Mouse (Mus musculus): Measurements from ENCODE around the gene Plekhg1.

Plekhg1 gene

DNA sequence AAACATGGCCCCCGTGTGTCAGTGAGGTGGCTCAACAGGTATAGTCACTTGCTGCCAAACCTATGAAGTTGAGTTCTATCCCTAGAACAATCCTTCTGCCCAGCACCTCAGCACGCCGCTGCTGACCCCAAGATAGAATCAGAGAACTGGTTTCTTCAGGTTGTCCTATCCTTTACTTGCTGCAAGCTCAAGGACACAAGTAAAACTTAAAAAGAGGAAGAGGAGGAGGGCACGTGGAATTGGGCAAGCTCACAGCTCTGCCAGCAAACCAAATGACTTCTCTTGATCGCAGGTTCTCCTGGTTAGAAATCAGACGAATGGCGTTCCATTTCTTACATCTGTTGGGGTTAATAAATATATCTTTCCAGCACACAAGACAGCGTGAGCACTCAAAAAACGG is 232.1 kb downstream of the Plekhg1 start:
- DNase-seq = no peak

DNA sequence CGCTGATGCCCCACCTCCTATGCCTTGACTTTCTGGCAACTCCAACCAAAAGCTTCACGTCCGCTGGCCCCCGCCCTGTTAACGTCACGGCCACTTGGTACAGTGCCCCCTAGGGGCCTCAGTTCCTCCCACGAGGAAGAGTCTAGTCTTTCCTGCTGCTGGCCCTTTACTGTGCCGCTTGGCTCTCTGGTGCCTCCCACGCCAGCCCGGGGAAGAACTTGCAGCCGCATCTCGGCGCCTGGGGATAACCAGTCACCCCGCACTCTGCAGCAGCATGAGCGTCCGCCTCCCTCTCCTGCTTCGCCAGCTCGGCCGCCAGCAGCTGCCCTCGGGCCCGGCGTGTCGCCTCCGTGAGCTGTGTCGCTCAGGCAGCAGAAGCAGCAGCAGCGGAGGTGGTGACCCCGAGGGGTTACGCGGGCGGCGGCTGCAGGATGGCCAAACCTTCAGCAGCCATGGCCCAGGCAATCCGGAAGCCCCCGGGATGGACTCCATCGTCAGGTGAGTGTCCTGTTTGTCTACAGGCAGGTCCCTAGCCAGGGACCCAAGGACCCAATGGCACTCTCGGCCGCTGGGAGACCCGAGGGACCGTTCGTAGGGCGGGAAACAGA is 232.9 kb downstream of the Plekhg1 start, which contains the start of gene Mthfd1l:
Gene Mthfd1l, plus strand, starts transcription at position 138 of the 608 bp plus-strand sequence.
- DNase-seq = peak; percentile 76

DNA sequence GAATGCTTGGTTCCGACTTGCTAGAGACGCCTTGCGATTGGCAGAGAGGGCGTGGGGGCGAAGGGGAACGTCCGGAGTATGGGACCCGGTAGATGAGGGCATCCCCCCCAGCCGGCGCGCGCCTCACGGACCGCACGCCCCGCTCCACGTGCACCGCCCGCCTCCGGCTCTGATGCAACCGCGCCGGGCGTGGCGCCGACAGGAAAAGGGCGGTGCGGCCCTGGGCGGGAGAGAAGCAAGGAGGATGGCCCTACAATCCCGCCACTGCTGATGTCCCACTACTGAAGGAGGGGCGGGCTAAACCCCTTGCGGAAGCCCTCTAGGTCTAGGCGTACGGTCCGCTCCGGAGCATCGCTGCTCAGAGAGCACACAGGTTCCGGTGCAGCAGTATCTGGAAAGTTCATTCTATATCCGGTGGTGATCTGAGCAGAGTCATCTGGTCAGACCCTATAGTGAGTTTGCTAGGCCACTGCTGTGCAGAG is 233.5 kb downstream of the Plekhg1 start:
- DNase-seq = peak; percentile 84

DNA sequence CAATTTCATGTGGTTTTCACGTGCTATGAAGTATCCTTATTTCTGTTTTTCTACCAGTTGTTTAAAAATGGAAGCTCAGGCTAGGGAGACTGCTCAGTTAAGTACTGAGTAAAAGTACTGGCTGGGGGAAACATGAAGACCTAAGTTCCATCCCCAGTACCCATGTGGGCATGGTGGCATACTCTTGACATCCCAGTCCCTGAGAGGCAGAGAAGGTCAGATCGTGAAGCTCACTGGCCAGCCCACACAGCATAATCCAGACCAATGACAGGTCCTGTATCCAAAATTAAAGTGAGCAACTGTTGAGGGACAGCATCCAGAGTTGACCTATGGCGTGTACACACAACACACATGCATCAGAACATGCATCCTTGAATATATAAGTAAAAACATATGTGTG is 234.2 kb downstream of the Plekhg1 start:
- DNase-seq = no peak

DNA sequence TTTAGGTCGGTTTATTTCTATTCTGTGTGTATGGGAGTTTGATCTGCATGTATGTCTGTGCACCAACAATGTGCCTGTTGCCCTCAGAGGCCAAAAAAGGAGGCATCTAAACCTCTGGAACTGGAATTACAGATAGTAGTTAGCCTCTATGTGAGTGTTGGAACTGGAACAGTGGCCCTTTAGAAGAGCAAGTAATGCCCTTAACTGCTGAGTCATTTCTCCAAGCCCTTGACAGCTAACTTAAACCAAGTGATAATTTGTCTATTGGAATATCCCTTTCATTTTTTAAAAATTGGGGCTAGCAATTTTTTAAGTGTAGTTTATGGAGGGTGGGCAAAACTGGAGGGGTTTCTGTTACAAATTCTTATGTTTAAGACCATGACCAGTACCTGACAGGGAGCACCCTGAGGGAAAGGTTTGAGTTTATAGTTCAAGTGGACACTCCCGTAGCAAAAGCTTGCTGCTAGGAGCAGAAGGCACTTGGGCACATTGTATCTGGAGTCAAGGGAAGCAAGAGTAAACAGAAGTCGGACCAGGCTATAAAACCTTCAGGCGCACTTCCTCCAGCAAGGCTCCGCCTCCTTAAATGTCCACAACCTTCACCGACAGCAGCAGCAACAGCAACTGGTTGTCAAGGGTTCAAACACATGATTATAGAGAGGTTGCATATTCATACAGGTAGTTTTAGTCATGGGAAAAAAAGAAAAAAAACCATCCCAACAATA is 235.9 kb downstream of the Plekhg1 start:
- DNase-seq = no peak

DNA sequence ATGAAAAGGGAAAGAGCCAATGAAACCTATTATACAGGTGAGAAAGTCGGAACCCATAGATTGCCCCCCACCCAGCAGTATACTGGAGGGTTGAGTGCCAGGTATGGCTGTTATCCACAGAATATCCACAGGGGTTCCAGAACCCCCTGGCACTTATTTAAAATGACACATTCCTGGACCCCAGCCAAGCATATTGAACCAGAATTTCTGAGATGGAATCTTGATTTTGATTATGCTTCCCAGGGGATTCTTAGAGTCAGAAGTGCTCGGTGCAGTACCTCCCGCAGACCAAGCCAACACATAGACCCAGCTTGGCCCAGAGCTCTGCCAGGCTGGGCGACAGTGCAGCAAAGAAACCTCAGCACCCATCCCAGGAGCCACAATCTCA is 236.5 kb downstream of the Plekhg1 start:
- no peak for DNase-seq

DNA sequence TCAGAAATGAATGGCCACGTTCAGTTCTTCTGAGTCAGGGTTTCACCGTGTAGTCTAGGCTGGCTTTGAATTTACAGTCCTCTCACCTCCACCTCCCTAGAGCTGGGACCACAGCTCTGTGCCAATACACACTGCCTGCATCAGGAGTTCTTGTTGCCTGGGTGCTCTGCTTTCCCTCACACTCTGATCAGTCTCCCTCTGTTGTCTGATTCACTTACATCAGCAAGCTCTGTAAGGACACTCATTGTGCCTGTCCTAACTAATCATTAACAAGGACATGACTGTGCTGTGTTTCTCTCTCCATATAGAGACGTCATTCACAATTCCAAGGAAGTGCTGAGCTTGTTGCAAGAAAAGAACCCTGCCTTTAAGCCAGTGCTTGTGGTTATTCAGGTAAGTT is 238.2 kb downstream of the Plekhg1 start:
- no peak for DNase-seq

DNA sequence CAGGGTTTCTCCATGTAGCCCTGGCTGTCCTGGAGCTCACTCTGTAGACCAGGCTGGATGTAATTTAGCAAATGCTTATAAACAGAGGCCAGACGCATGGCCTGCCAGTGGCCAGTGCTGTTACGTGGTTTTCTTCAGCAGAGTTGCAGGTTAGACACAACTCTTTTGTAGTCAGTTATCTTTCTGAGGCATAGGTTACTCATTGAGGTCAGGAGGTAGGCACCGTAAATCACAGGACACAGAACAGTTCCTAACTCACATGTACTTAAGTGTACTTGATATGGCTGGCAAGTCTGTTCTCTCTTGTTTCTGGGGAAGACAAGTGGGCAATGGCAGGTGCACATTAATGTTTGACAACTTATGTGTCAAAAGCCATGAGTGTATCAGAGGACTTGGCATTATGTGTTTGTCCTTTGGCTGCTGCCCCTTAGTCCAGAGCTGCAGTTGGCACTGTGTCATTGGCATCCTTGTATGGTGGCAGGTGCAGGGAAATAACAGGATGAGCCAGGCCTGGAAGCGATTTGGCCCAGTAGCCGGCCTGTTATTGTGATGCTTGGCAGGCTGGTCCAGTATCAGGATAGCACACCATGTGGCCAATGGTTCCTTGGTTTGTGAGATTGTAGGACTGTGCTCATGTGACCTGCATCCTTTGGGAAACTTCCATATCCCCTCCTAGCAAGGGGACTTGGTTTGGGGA is 238.8 kb downstream of the Plekhg1 start:
- DNase-seq = no peak

DNA sequence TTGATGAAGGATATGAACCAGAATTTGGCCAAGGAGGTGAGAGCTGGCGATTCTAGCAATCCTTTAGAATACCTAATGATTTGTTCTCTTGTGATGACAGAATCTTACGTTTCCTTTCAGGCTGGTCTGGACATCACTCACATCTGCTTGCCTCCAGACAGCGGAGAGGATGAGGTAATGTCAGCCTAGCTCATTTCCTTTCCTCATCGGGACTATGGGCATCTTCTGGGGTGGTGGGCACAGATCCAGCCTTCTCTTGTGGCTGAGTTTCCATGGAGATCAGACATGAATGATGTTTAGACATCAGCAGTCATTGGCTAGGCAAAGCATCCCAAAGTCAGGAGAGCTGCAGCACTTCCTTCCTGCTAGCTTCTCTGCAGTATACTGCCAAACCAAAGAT is 240.1 kb downstream of the Plekhg1 start:
- no peak for DNase-seq

DNA sequence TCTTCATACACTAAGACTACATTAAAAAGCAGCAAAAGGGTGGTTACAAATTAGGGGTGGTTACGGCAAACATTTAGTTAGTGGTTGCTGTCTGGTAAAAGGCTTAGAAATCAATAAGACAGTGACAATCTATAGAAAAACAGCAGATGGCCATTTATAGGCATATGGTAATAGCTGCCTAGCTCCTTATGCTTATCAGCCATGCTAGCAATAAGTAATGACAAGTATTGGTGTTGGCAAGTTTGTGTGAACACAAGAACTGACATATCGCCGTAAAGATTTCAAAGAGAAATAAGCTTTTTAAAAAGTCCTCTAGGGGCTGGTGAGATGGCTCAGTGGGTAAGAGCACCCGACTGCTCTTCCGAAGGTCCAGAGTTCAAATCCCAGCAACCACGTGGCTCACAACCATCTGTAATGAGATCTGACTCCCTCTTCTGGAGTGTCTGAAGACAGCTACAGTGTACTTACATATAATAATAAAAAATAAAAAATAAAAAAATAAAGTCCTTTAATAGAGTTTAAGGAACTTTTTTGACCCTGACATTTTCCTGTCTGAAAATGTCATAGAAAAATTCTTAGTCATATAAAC is 250.2 kb downstream of the Plekhg1 start:
- no peak for DNase-seq

DNA sequence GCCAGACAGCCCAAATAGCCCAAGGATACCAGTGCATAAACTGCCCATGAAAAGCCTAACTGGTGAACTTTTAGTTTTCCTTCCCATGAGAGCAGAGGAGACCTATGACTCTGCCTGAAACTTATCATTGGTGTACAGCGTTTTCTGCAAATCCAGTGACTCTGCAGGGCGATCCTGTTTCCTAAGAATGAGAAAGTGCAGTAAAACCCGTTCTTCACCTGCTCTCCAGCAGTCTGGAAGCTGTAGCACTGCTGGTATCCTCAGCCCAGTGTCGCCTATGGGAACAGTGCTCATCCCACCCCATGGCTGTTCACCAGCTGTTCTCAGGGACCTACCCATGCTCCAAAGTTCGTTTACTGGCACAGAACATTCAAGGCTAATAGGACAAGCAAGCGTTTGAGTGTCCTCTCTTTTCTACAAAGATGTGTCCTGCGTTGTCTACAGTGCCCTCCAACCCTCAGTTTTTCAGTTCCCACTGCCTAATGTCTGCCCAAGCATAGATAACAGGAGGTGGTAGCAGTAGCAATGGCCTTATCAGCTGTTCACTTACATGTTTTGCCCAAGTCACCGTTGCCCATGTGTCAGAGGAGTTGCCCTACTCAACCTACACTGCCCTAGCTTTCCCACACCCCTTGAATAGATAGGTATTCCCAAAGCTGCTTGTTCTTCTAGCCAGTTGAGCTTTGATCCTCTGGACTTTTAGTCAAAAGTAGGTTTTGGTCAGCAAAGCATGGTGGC is 253.4 kb downstream of the Plekhg1 start:
- no peak for DNase-seq

DNA sequence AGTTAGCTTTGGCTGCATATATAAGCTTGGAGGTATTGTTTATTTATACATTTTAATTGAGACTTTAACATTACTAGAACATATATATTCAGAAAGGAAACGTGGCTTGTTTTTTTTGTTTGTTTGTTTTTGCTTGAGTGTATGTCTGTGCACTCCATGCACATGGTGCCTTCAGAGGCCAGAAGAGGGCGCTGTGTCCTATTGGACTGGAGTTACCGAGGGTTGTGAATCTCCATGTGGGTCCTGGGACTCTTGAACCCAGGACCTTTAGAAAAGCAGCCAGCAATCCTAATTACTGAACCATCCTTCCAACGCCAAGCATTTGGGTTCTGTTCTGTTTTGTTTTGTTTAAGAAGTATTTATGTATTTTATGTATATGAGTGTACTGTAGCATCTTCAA is 255.1 kb downstream of the Plekhg1 start:
- no peak for DNase-seq

DNA sequence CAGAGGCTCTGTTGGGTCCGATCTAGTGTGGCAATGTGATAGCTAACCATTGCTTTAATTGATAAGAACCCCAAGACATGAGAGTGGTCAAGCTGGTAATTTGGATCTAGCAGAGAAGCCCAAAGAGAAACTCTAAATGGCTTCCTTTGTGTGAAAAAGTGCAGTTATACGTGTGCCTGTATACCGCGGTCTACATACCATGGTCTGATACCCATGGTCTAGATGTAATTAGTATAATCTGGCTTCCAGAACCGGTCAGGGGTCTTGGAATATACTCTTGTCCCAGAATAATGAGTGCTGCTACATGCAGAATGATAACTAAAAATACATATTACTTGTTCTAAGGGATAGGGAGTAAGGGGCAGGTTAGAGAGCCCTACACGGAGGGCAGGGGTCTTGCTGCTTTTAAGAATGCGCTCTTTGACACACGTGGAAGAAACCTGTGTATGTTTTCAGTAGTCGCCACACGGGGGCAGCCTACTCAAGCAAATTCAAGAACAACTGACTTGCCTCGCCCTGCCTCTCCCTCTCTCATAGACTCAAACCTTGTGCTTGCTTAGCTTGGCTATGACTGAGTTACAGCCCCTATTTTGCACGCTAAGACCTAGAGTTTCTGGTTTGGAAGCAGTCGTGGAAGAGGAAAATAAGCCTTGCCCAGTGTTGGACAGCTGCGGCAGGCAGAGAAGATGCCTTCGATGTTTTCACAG is 256.2 kb downstream of the Plekhg1 start:
- DNase-seq = peak; percentile 71

DNA sequence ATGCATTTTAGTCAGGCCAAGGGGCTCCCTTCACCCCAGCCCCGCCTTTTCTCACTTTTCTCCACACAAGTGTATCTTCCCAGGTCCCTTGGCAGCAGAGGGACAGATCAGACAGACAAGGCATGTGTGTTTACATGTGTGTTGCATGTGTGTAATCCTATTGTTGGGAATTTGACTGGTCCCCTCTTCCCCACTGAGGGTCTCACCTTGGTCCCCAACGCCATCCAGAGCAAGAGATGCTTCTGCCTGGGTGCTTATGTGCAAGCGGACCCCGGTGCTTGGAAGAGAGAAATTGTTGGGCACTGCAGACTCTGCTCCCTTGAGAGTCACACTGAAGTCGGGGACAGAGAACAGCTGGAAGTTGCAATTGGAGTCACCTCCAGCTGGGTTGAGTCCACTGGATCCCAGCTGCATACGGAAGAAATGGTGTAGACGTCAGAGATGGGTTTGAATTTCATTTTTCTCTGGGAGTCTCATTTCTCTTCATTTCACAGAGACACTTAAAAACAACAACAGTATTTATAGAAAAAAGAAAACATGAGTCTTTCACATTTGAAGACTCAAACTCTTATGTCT is 257.8 kb downstream of the Plekhg1 start:
- no peak for DNase-seq

DNA sequence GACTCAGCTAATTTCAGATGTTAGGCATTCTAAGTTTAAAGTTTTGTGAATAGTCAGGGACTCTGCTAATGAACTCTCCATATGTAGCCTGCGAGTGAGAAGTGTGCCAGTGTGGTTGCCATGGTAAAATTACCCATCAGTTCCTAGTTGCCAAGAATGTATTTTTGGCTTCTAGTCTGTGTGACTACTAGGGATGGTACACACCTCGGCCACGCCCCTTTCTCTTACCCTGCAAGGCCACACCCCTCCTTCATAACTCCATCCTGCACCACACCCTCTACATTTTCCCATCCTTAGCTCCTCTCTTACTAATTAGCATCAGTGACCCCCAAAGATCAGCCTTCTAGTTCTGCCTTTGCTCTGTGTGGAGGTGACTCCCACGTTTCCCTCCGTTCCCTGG is 262.5 kb downstream of the Plekhg1 start:
- DNase-seq = no peak

DNA sequence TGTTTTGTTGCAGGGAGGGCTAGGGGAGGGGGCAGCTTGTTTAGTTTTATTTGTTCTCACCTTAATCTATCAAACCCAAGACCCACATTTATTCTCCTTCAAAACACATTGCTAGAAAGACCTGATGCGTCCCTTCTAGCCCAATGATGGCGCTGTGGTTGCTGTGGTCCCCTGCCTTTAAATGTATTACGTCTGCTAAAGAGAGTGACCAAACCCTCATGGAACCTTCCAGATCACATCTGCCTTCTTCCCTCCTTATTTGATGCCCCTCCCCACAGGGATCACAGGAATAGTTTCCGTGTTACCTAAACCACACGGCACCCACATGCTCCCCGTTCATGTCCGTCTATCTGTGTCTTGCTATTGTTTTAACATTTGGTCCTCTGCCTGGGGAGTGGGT is 265.0 kb downstream of the Plekhg1 start:
- DNase-seq = no peak

DNA sequence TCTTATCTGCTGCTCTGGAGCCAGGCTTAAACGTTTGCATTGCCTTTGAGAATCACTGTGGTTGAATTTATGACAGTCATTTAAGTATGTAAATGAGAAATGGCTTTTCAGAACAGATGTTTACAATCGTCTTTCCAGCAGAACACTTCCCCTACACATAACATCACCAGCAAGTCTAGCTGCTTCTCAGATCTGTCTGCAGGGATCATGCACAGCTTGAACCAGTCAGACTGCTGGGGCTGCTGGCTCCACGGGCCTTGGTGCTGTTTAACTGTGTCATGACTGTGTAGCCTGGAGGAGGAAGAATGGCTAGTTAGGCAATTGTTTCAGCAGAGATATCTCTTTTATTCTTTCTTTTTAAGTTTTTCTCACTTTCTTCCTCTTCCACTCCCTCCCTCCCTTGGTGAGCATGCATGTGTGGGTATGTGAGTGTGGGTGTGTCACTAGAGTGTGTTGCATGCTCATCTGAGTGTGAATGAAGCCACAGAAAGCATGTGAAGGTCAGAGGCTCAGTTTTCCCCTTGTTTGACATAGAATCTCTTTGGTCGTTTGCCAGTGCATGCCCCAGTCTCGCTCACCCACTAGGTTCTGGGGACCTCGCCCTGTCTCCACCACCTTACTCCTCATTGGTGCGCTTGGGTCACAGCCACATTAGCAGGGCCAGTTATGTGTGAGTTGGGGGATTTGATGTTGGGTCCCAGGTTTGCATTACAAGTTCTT is 266.3 kb downstream of the Plekhg1 start:
- no peak for DNase-seq

Data from kidney, adult 18-20 months (tissue).